Mouse (Mus musculus) 3134 (cell line): ENCODE measurements around the gene Sfpq.
"Not testable (repeated sequence)": the region's sequence is repeated elsewhere in the genome, so short reads cannot be mapped to it uniquely, and the experiment has no call there.

ENCODE experiments used
- DNase-seq: peaks from one replicate; pipeline ENCODE4 v3.0.0-alpha.2; 2011; ENCODE audit warnings: low spot score; ENCODE audit not compliant: insufficient read length; ENCODE audit errors: extremely low read depth

Gene Sfpq

GRCm38 (mm10) chr4:127021151-127021945 lies at the start of gene Sfpq:
Sfpq (plus strand) TSS chr4:127021324.
- peak; percentile 87 for DNase-seq

DNA sequence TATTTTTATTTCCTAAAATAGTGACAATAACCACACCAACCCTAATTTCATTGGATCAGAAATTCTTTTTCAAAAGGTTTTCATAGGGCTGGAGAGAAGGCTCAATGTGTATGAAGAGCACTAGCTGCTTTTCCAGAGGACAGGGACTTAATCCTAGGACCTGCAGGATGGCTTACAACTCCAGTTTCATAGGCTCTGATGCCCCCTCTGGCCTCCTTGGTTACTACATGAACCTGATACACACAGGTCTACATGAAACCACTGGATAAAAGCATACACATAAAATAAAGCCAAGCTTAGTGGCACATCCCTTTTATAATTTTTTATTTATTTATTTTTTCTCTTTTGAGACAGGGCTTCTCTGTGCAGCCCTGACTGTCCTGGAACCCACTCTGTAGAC lies 43.7 kb upstream of the Sfpq start:
- no peak for DNase-seq

- DNase-seq, result no peak
Observed at GRCm38 (mm10) chr4:126978706-126979105, 42.4 kb upstream of the Sfpq start.

- no peak for DNase-seq
Observed at GRCm38 (mm10) chr4:126983321-126983720, 37.8 kb upstream of the Sfpq start.

DNA sequence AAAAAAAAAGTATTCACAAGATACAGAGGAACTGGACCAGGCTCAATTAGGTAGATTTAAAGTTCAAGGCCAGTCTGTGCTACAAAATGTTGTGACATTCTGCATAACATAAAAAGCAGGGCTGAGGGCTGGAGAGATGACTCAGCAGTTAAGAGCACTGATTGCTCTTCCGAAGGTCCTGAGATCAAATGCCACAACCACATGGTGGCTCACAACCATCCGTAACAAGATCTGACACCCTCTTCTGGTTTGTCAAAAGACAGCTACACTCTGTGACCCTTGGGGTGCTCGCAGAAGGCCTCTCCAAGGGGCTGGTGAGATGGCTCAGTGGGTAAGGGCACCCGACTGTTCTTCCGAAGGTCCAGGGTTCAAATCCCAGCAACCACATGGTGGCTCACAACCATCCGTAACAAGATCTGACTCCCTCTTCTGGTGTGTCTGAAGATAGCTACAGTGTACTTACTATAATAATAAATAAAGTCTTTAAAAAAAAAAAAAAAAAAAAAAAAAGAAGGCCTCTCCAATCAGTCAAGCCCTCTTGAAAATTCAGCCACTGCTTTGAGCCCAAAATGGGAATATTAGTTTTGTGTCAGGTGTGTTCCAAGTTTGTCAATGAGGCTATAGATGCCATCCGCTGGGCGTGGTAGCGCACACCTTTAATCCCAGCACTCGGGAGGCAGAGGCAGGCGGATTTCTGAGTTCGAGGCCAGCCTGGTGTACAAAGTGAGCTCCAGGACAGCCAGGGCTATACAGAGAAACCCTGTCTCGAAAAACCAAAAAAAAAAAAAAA lies 37.2 kb upstream of the Sfpq start:
- DNase-seq, result not testable (repeated sequence)

GRCm38 (mm10) chr4:126986768-126987167 lies 34.4 kb upstream of the Sfpq start:
- DNase-seq, result no peak

DNA sequence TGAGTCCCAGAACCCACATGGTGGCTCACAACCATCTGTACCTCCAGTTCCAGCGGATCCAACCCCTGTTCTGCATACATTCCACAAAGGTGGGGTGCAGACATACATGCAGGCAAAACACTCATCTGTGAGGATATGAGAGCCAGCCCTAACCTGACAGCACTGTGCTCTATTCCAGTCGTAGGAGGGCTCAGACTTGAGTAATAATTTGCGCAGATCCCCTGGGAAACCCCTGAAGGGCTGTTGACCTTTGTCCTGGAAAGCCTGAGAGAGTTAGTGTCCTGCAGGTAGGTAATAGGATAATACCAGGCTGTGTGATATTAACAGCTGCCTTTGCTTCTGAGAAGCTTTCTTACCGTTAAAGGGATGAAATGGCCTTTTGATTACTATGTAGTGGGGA lies 32.6 kb upstream of the Sfpq start:
- DNase-seq, result no peak

DNA sequence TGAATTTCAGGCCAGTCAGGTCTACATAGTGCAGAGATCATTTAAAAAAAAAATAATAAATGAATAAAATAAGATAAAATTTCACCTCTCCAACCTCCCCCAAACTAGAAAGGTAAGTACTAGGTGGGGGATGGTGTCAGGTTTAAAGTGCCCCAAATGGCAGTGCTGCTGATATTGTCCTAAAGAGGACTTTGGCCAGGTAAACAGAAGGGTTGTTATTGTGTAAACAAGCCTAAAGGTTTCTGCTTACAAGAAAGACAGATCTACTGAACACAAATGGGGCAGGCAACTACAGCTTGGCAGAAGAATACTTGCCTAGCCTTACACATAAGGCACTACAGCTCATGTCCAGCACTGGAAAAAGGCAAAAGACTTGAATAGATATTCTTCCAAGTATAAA lies 30.6 kb upstream of the Sfpq start:
- DNase-seq, result no peak

- no peak for DNase-seq
Observed at GRCm38 (mm10) chr4:126992356-126992755, 28.8 kb upstream of the Sfpq start.

GRCm38 (mm10) chr4:126999372-126999771 lies 21.8 kb upstream of the Sfpq start:
- DNase-seq, result not testable (repeated sequence)

DNA sequence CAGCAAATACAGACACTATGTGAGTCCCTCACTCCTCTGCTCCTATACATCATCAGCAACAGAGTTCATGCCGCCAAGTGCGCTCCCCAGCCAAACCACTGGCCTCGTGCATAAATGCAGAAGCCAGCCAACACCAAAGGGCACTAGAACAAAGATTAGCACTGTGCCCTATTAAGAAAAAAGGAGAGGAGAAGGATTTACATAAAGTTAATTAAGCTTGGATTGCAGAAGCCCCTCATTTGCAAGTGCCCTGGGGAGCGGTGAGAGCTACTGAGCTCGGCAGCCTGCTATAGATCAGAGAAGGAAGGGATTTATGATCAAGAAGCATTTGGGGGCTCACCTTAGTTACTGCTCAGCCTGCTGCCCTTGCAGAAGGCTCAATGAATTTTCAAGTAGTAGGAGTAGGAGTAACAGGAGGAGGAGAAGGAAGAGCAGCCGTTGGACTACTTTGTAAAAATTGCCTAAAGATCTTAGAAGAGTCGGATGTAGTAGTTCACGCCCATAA lies 20.5 kb upstream of the Sfpq start:
- no peak for DNase-seq

- DNase-seq, result no peak
Observed at GRCm38 (mm10) chr4:127004384-127004783, 16.7 kb upstream of the Sfpq start.

GRCm38 (mm10) chr4:127005113-127005936 lies 15.8 kb upstream of the Sfpq start:
- DNase-seq, result no peak

- DNase-seq, result not testable (repeated sequence)
Observed at GRCm38 (mm10) chr4:127015294-127015993, 5.7 kb upstream of the Sfpq start.

- DNase-seq, result no peak
Observed at GRCm38 (mm10) chr4:127016366-127016765, 4.8 kb upstream of the Sfpq start.

DNA sequence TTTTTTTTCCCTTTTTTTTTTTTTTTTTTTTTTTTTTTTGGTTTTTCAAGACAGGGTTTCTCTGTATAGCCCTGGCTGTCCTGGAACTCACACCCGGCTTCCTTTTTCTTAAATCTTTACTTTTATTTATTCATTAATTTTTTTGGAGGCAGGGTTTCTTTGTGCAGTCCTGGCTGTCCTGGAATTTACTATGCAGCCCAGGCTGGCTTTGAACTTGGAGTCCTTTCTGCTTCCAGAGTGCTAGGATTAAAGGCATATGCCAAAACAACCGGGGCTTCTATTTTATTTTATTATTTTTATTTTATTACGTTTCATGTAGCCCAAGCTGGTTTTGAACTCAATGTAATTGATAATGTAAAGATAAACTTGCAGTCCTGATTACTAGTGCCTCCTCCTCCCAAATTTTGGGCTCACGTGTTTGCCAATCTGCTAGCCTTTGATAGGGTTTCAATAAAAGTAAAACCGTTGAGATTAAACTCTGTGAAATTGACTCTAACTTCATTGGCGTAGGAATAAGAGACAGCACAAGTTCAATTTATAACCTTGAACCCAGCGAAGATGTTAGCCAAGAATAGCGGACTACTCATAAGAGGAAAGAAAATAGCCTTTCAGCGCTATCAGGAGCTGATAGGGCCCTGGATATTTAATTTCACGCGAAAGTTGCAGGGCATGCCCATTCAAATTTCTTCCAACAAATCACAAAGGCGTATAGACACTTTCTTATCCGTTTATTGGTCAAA lies 543 bp upstream of the Sfpq start:
- DNase-seq, result no peak

DNA sequence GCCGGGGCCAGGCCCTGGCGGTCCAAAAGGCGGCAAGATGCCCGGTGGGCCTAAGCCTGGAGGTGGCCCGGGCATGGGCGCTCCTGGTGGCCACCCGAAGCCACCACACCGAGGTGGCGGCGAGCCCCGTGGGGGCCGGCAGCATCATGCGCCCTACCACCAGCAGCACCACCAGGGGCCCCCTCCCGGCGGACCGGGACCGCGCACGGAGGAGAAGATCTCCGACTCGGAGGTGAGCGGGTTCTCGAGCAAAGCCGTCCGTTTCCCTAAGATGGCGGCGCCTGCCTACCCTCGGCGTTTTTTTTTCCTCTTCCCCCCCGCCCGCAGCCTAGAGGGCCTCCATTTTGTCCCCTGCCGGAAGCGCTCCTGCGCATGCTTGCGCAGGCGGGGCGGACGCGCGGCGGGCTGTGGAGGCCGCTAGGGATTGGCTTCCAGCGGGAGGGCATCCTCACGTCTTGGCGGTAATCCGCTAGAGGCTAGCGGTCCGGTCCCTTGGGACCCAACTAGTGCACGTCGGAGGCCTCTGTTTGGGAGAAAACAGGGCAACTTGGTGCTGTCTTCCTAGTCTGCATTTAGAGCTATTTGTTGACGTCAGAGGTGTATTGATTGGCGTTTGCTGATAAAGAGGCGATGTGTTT lies 984 bp downstream of the Sfpq start:
- peak; percentile 97 for DNase-seq

GRCm38 (mm10) chr4:127023201-127023600 lies 2.1 kb downstream of the Sfpq start:
- DNase-seq, result no peak

GRCm38 (mm10) chr4:127024240-127024639 lies 3.1 kb downstream of the Sfpq start:
- no peak for DNase-seq
